Mouse (Mus musculus) thymus, postnatal 10 days (tissue): Measurements from ENCODE around the gene Tubal3.

ENCODE experiments used
- DNase-seq, 2 experiments: peaks; one replicate each; pipeline ENCODE4 v3.0.0; 2021; ENCODE audit warnings: low spot score in 2 of 2

Tubal3 gene

DNA sequence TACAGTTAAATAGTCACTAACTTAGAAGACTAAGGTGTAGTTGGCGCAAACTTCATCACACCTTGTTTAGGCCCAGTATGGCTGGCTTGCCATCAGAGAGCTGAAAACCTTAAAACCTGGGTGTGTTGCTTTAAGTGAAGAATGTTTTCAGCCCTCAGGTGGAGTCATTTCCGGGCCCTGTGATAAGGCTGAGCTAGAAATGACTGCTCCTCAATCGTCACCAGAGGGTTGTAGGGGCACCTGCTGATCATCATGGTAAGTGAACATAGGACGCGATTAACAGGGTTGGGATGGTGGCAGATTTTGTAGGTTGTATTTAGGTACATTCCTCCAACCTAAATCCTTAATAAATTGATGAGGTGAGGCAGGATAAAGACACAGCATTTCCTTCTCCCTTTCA lies 6.4 kb downstream of the Tubal3 start:
- DNase-seq = no peak

DNA sequence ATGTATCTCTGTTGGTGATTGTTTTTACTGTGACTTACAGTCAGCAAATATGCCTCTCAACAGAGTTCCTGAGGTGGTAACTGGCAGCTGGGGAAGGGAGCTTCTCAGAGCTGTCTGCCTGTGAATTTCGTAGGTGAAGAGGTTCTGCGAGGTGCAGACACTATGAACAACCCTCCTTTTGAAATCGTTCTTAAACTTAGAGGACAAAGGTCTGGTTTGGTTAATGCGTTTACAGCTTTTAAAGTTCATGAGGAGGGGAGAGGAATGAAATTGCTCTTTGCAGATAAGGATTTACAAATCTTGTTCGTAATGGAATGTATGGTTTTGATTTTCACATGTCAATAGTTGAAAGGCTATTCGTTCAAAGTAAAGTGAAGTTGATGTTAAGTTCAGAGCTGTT lies 7.6 kb downstream of the Tubal3 start:
- no peak for DNase-seq

DNA sequence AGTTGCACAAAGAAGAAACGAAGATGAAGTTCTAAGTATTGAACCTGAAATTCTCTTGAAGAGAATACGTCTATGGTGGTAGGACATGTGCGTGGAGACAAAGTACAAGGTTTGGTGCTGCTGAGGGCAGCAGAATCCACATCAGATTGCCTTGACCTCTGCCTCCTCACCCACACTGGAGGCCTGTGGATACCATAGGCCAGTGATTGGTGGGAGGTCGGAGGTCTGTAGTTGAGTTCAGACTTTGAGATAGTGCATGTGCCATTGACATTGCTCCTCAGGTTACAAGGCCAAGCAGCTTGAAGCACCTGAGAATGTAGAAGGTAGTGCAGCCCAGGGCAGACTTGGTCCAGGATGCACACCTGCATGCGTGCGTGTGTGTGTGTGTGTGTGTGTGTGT lies 8.0 kb downstream of the Tubal3 start:
- no peak for DNase-seq

DNA sequence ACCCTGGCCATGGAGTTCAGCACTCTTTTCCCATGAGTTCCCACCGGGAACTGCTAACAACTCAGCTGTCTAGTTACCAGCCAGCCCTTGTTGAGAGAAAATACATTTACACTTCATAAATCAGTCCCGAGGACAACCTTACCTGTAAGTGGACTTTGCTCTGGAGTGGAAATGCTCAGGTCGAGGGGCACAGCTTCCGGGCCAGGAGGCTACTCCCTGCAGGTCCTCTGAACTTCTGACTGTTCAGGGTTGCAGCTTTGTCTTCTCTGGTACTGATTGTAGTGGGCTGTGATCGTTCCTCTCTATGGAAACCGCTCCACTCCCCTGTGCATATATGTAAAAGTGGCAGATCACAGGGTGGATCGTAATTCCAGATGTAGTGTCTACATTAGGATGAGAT lies 26.6 kb downstream of the Tubal3 start:
- DNase-seq = no peak

DNA sequence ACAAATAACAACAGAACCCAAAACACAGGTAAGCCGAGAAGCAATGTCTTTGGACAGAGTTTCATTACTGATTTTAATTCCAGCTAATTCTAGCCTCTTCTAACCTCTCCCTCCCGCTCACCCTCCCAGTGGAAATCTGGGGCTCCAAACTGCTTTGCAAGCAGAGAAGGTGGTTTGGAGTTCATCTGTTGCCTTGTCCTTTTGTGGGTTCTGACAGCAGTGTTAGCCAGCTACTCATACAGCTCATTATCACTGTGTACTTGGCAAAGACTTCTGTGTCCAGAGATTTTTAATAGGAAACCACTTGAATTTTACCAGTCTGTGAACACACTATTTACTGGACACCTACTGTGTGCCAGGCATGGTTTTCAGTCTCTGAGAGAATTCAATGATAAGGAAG lies 27.2 kb downstream of the Tubal3 start, which contains the start of gene Ucn3:
Gene Ucn3 (minus strand): TSS at position 101 of the 400 bp plus-strand sequence.
- DNase-seq = no peak

DNA sequence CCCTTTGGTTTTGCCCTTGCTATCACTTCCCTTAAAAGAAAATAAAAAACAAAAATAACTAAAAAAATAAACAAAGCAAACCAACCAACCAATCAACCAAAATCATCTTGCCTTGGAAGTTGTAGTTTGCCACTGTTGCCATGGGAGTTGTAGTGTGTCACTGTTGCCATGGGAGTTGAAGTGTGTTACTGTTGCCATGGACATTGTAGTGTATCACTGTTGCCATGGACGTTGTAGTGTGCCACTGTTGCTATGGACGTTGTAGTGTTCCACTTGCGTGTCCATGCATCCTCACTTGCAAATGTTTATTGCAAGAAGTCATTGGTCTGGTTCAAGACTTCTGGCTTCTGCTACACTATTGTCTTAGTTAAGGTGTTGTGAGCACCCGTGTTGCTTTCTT lies 29.2 kb downstream of the Tubal3 start:
- DNase-seq = no peak

DNA sequence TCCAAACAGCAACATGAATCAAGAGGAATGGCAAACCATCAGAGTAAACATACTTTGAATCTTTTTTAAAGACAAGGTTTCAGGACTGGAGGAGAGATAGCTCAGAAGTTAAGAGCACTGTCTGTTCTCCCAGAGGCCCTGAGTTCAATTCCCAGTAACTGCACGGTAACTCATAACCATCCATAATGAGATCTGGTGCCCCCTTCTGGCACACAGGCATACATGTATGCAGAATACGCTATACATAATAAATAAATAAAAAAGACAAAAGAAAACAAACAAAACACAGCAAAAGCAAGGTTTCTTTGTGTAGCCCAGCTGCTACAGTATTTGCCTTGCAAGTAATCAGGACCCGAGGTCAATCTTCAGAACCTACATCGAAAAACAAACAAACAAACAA lies 31.4 kb downstream of the Tubal3 start:
- no peak for DNase-seq

DNA sequence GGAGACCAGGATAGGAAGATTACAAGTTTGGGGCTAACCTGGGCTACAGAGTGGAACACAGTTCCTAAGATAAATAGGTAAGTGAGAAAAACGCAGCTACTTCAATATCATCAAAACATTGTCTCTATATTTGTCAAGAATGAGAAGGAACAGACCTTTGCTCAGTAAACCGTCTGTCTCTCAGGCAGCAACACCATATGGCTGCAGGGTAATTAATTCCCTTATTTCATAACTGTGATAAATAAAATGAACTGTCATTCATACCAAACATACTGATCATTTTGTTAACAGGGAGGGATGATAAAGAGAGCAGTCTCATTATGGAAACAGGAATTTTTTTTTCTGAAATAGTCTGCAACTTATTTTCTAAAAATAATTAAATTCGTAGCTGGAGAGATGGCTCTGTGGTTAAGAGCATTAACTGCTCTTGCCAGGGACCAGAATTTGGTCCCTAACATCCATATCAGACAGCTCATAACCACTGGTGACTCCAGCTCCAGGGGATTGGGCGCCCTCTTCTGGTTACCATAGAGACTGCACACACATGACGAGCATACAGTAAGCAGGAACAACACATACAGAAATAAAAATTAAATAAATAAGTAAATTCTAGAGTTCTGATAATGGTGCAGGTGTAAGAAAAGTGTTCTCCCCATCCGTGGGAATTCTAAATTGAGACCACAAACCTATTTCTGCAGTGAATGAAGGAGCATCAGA lies 33.3 kb downstream of the Tubal3 start:
- DNase-seq = no peak

DNA sequence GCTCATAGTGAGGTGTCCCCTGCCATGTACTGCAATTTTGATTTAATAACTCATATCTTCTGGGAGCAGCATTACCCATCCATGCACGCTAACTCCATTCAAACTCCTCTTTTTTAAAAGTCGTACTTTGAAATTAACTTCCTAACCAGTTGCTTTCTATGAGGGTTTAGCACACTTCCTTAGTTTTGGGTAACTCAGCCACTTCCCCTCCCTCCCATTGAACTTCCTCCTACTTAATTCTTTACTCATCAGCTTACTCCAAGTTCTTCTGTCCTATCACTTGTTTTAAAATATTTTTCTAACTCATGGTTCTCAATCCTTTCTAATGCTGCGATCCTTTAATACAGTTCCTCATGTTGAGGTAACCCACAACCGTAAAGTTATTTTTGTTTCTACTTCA lies 50.8 kb downstream of the Tubal3 start:
- DNase-seq = no peak
